Mouse (Mus musculus) CH12.LX (cell line): ENCODE results near the gene Ttc7.

Source experiments
- CHD1 ChIP-seq: IDR thresholded peaks from 2 replicates; pipeline ENCODE4 v1.6.1; 2012; ENCODE audit warnings: low read depth, low read length, improper control_type of control experiment, inconsistent platforms
- CTCF ChIP-seq, 2 experiments: IDR thresholded peaks in 1 of 2; conservative IDR thresholded peaks in 1 of 2; 2 replicates each; pipeline ENCODE4 v1.5.1; 2011 to 2012; ENCODE audit warnings: low read depth in 2 of 2, low read length in 2 of 2, improper control_type of control experiment in 1 of 2, inconsistent platforms in 1 of 2, mild to moderate bottlenecking in 1 of 2, moderate library complexity in 1 of 2
- E2F4 ChIP-seq: IDR thresholded peaks from 2 replicates; pipeline ENCODE4 v1.6.1; 2011; ENCODE audit warnings: low read depth, low read length, improper control_type of control experiment; ENCODE audit not compliant: insufficient replicate concordance
- EP300 ChIP-seq: IDR thresholded peaks from 2 replicates; pipeline ENCODE4 v1.6.1; 2011; ENCODE audit warnings: low read length, improper control_type of control experiment
- MEF2A ChIP-seq: IDR thresholded peaks from 2 replicates; pipeline ENCODE4 v1.6.1; 2014; ENCODE audit warnings: low read depth, mild to moderate bottlenecking, inconsistent platforms, low read length, improper control_type of control experiment, borderline replicate concordance
- PAX5 ChIP-seq: IDR thresholded peaks from 2 replicates; pipeline ENCODE4 v1.6.1; 2012; ENCODE audit warnings: low read length, inconsistent platforms, mixed read lengths
- POLR2A ChIP-seq: IDR thresholded peaks from 2 replicates; pipeline ENCODE4 v1.6.1; 2011; ENCODE audit warnings: low read depth, mild to moderate bottlenecking, improper control_type of control experiment, low read length
- RAD21 ChIP-seq: IDR thresholded peaks from 2 replicates; pipeline ENCODE4 v1.6.1; 2011; ENCODE audit warnings: low read depth, mild to moderate bottlenecking, low read length, improper control_type of control experiment, moderate library complexity
- RCOR1 ChIP-seq: conservative IDR thresholded peaks from 2 replicates; pipeline ENCODE4 v1.6.1; 2012; ENCODE audit warnings: low read depth, mild to moderate bottlenecking, inconsistent platforms, low read length, improper control_type of control experiment
- ZC3H11A ChIP-seq: IDR thresholded peaks from 2 replicates; pipeline ENCODE4 v1.6.1; 2012; ENCODE audit warnings: low read depth, mild to moderate bottlenecking, inconsistent platforms, low read length, improper control_type of control experiment
- ZKSCAN1 ChIP-seq: IDR thresholded peaks from 2 replicates; pipeline ENCODE4 v1.6.1; 2012; ENCODE audit warnings: low read depth, inconsistent platforms, low read length, improper control_type of control experiment, borderline replicate concordance

DNA sequence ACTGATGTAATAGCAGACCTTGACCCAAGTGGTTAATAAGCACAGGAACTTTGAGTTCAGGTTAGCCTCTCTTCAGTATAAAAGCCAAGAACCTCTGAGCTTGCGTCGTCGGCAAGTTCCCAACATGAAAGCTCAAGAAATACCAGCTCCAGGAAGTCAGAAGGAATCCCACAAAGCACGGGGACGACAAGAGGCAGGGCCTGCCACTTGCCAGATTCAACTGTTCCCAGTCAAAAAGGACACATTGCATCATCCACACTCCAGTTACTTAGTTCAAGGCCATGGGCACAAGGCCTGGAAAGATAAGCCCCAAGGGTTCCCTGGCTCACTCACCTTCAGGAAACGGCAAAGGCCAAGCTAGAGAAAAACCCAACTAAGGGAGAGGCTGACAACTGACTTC is 19.3 kb upstream of the Ttc7 start:
- no peak for TF ChIP-seq MEF2A
- TF ChIP-seq RCOR1, result no peak
- TF ChIP-seq E2F4, result no peak
- no peak for TF ChIP-seq POLR2A
- no peak for TF ChIP-seq CTCF (conservative IDR thresholded peaks at IDR 0.05 in 1 of 2, IDR thresholded peaks at IDR 0.05 in 1 of 2; ENCODE audit: low read depth in 2 of 2, low read length in 2 of 2)
- no peak for TF ChIP-seq ZC3H11A
- TF ChIP-seq RAD21, result no peak
- no peak for TF ChIP-seq CHD1
- TF ChIP-seq EP300, result no peak
- no peak for TF ChIP-seq PAX5
- TF ChIP-seq ZKSCAN1, result no peak
